In genomic region chr17:24885356-24886133, GRCm38 (mm10) we compare ENCODE assay signal across 7 mouse cellular contexts. TPM values are rescaled to one million over a fixed set of nuclear protein-coding genes. Genes with fewer than 3 reads are reported as not detected.
DNase-seq lines count a peak whose midpoint lies in the region; ATAC-seq lines count a peak whose summit lies in the region.

No protein-coding gene starts in this region.

- WGBS in lung, embryonic 16.5 days, result 22% methylated on average over 22 of the region's 22 CpGs
- 26% methylated on average over 22 of the region's 22 CpGs for WGBS in forebrain, embryonic 11.5 days
- 25% methylated on average over 22 of the region's 22 CpGs for WGBS in limb, embryonic 12.5 days
- 25% methylated on average over 22 of the region's 22 CpGs for WGBS in stomach, embryonic 14.5 days

- peak overlapping the region; percentile 90 for H3K4me2 ChIP-seq in lung, embryonic 16.5 days (ENCODE audit: low read depth, low read length)
- H3K4me2 ChIP-seq in forebrain, embryonic 11.5 days (ENCODE audit: low read depth, low read length, severe bottlenecking), result peak overlapping the region; percentile 88
- peak overlapping the region; percentile 93 for H3K4me2 ChIP-seq in limb, embryonic 12.5 days
- H3K4me2 ChIP-seq in stomach, embryonic 14.5 days (replicated peaks; ENCODE audit: low read depth, low read length), result peak overlapping the region; percentile 93

- peak overlapping the region; percentile 74 for H3K9ac ChIP-seq in lung, embryonic 16.5 days (ENCODE audit: low read length)
- peak overlapping the region; percentile 53 for H3K9ac ChIP-seq in forebrain, embryonic 11.5 days (ENCODE audit: low read length)
- peak overlapping the region; percentile 63 for H3K9ac ChIP-seq in limb, embryonic 12.5 days (replicated peaks)
- peak overlapping the region; percentile 34; the same call in 1 of the 2 replicates for H3K9ac ChIP-seq in stomach, embryonic 14.5 days (replicated peaks; ENCODE audit: low read depth, low read length)

- peaks cover 17% of the 10 kb centered on the region for H3K4me1 ChIP-seq in lung, embryonic 16.5 days (replicated peaks; ENCODE audit: control insufficient read depth, insufficient read depth, low read length)
- peaks cover 11% of the 10 kb centered on the region; the same call in 1 of the 2 replicates for H3K4me1 ChIP-seq in forebrain, embryonic 11.5 days (replicated peaks; ENCODE audit: control insufficient read depth, insufficient read depth, low read length)
- H3K4me1 ChIP-seq in limb, embryonic 12.5 days (replicated peaks), result peaks cover 22% of the 10 kb centered on the region
- peaks cover 16% of the 10 kb centered on the region; the same call in 1 of the 2 replicates for H3K4me1 ChIP-seq in stomach, embryonic 14.5 days (ENCODE audit: control insufficient read depth, insufficient read depth, low read length)

- DNase-seq in lung, postnatal 10 days, result no peak
- no peak for DNase-seq in forebrain, embryonic 11.5 days (ENCODE audit: low spot score)
- DNase-seq in urinary bladder, adult 2 months (ENCODE audit: low spot score), result no peak
- no peak for DNase-seq in left cerebral cortex, adult 18-20 months (ENCODE audit: low spot score in 2 of 2)

- no peak overlapping the region for H3K27ac ChIP-seq in lung, embryonic 16.5 days (ENCODE audit: low read length)
- H3K27ac ChIP-seq in forebrain, embryonic 11.5 days (ENCODE audit: low read depth, low read length), result no peak overlapping the region
- H3K27ac ChIP-seq in limb, embryonic 12.5 days, result no peak overlapping the region
- no peak overlapping the region for H3K27ac ChIP-seq in stomach, embryonic 14.5 days (ENCODE audit: low read length)

- no peak for ATAC-seq in lung, embryonic 16.5 days (ENCODE audit: low read depth)
- ATAC-seq in forebrain, embryonic 11.5 days (replicated peaks; ENCODE audit: low FRiP score), result no peak
- ATAC-seq in limb, embryonic 12.5 days (ENCODE audit: insufficient number of reproducible peaks, insufficient read depth, low FRiP score, low TSS enrichment, low read depth), result no peak
- ATAC-seq in stomach, embryonic 14.5 days (ENCODE audit: insufficient number of reproducible peaks, insufficient read depth, low FRiP score, low read depth), result no peak

- H3K9me3 ChIP-seq in lung, embryonic 16.5 days (ENCODE audit: control insufficient read depth, low read length), result no peaks in the 10 kb centered on the region
- no peaks in the 10 kb centered on the region for H3K9me3 ChIP-seq in forebrain, embryonic 11.5 days (ENCODE audit: control insufficient read depth, low read length)
- H3K9me3 ChIP-seq in limb, embryonic 12.5 days, result no peaks in the 10 kb centered on the region
- H3K9me3 ChIP-seq in stomach, embryonic 14.5 days (ENCODE audit: control insufficient read depth, low read depth, low read length), result no peaks in the 10 kb centered on the region

- no peaks in the 10 kb centered on the region for H3K27me3 ChIP-seq in lung, embryonic 16.5 days (ENCODE audit: control insufficient read depth, insufficient read depth, low read depth, low read length)
- no peaks in the 10 kb centered on the region for H3K27me3 ChIP-seq in forebrain, embryonic 11.5 days (ENCODE audit: control insufficient read depth, insufficient read depth, low read length)
- H3K27me3 ChIP-seq in limb, embryonic 12.5 days, result no peaks in the 10 kb centered on the region
- H3K27me3 ChIP-seq in stomach, embryonic 14.5 days (ENCODE audit: control insufficient read depth, insufficient read depth, low read length), result no peaks in the 10 kb centered on the region

- peaks cover 8% of the 10 kb centered on the region for H3K36me3 ChIP-seq in lung, embryonic 16.5 days (ENCODE audit: control insufficient read depth, insufficient read depth, low read length)
- H3K36me3 ChIP-seq in forebrain, embryonic 11.5 days (ENCODE audit: control insufficient read depth, insufficient read depth, low read length), result peaks cover 1% of the 10 kb centered on the region; the same call in 1 of the 2 replicates
- H3K36me3 ChIP-seq in limb, embryonic 12.5 days, result peaks cover 31% of the 10 kb centered on the region
- peaks cover 19% of the 10 kb centered on the region for H3K36me3 ChIP-seq in stomach, embryonic 14.5 days (ENCODE audit: control insufficient read depth, insufficient read depth, low read length)

- peak overlapping the region; percentile 86 for H3K4me3 ChIP-seq in lung, embryonic 16.5 days (ENCODE audit: low read length)
- peak overlapping the region; percentile 87 for H3K4me3 ChIP-seq in forebrain, embryonic 11.5 days (ENCODE audit: low read depth, low read length)
- H3K4me3 ChIP-seq in limb, embryonic 12.5 days (replicated peaks), result peak overlapping the region; percentile 88
- peak overlapping the region; percentile 89 for H3K4me3 ChIP-seq in stomach, embryonic 14.5 days (ENCODE audit: low read depth, low read length)

RNA-seq across cellular contexts. Expression of gene Nubp2, which starts 0.6 kb away (rescaled TPM):
- polyA plus RNA-seq in lung, embryonic 16.5 days (2015; fragmentation: Nextera tagmentation; extraction: Ambion mirVana), result 48.5 and 55.0 TPM in 2 replicates
- polyA plus RNA-seq in forebrain, embryonic 11.5 days (2014; fragmentation: Nextera tagmentation; extraction: Ambion mirVana), result 71.9 and 82.0 TPM in 2 replicates
- 50.1 and 53.2 TPM in 2 replicates for polyA plus RNA-seq in limb, embryonic 12.5 days (2016; fragmentation: Nextera tagmentation; extraction: Ambion mirVana)
- polyA plus RNA-seq in stomach, embryonic 14.5 days (2014; fragmentation: Nextera tagmentation; extraction: Ambion mirVana), result 48.1 and 49.0 TPM in 2 replicates
- 17.6 and 22.4 TPM in 2 replicates for polyA plus RNA-seq in urinary bladder, adult 2 months (2012; rRNA removed)
- 10 to 100 TPM; 30.4 to 31.0 TPM for total RNA-seq in left cerebral cortex, adult 18-20 months (2021)

RNA-seq across cellular contexts. Expression of gene Spsb3, which starts 0.9 kb away (rescaled TPM):
- 41.1 and 43.3 TPM in 2 replicates for polyA plus RNA-seq in lung, embryonic 16.5 days (2015; fragmentation: Nextera tagmentation; extraction: Ambion mirVana)
- 44.7 and 47.3 TPM in 2 replicates for polyA plus RNA-seq in forebrain, embryonic 11.5 days (2014; fragmentation: Nextera tagmentation; extraction: Ambion mirVana)
- 40.4 and 46.1 TPM in 2 replicates for polyA plus RNA-seq in limb, embryonic 12.5 days (2016; fragmentation: Nextera tagmentation; extraction: Ambion mirVana)
- polyA plus RNA-seq in stomach, embryonic 14.5 days (2014; fragmentation: Nextera tagmentation; extraction: Ambion mirVana), result 32.9 and 36.4 TPM in 2 replicates
- 30.2 and 34.8 TPM in 2 replicates for polyA plus RNA-seq in urinary bladder, adult 2 months (2012; rRNA removed)
- 10 to 100 TPM; 60.3 to 60.7 TPM for total RNA-seq in left cerebral cortex, adult 18-20 months (2021)

RNA-seq across cellular contexts. Expression of gene Eme2, which starts 9.3 kb away (rescaled TPM):
- polyA plus RNA-seq in lung, embryonic 16.5 days (2015; fragmentation: Nextera tagmentation; extraction: Ambion mirVana), result 28.4 and 29.1 TPM in 2 replicates
- 29.1 and 31.2 TPM in 2 replicates for polyA plus RNA-seq in forebrain, embryonic 11.5 days (2014; fragmentation: Nextera tagmentation; extraction: Ambion mirVana)
- polyA plus RNA-seq in limb, embryonic 12.5 days (2016; fragmentation: Nextera tagmentation; extraction: Ambion mirVana), result 32.8 and 47.1 TPM in 2 replicates
- polyA plus RNA-seq in stomach, embryonic 14.5 days (2014; fragmentation: Nextera tagmentation; extraction: Ambion mirVana), result 18.9 and 27.8 TPM in 2 replicates
- polyA plus RNA-seq in urinary bladder, adult 2 months (2012; rRNA removed), result 34.7 and 40.0 TPM in 2 replicates
- 10 to 100 TPM; 47.5 to 51.1 TPM for total RNA-seq in left cerebral cortex, adult 18-20 months (2021)

RNA-seq across cellular contexts. Expression of gene Mrps34, which starts 9.4 kb away (rescaled TPM):
- polyA plus RNA-seq in lung, embryonic 16.5 days (2015; fragmentation: Nextera tagmentation; extraction: Ambion mirVana), result 82.8 and 89.0 TPM in 2 replicates
- 76.9 and 81.8 TPM in 2 replicates for polyA plus RNA-seq in forebrain, embryonic 11.5 days (2014; fragmentation: Nextera tagmentation; extraction: Ambion mirVana)
- 89.5 and 94.8 TPM in 2 replicates for polyA plus RNA-seq in limb, embryonic 12.5 days (2016; fragmentation: Nextera tagmentation; extraction: Ambion mirVana)
- polyA plus RNA-seq in stomach, embryonic 14.5 days (2014; fragmentation: Nextera tagmentation; extraction: Ambion mirVana), result 84.7 and 85.6 TPM in 2 replicates
- polyA plus RNA-seq in urinary bladder, adult 2 months (2012; rRNA removed), result 75.8 and 85.5 TPM in 2 replicates
- total RNA-seq in left cerebral cortex, adult 18-20 months (2021), result 10 to 100 TPM; 69.0 to 72.9 TPM

RNA-seq across cellular contexts. Expression of gene Nme3, which starts 10.8 kb away (rescaled TPM):
- polyA plus RNA-seq in lung, embryonic 16.5 days (2015; fragmentation: Nextera tagmentation; extraction: Ambion mirVana), result 74.7 and 74.9 TPM in 2 replicates
- polyA plus RNA-seq in forebrain, embryonic 11.5 days (2014; fragmentation: Nextera tagmentation; extraction: Ambion mirVana), result 47.8 and 60.8 TPM in 2 replicates
- 46.2 and 46.5 TPM in 2 replicates for polyA plus RNA-seq in limb, embryonic 12.5 days (2016; fragmentation: Nextera tagmentation; extraction: Ambion mirVana)
- 72.7 and 76.7 TPM in 2 replicates for polyA plus RNA-seq in stomach, embryonic 14.5 days (2014; fragmentation: Nextera tagmentation; extraction: Ambion mirVana)
- 64.2 and 64.4 TPM in 2 replicates for polyA plus RNA-seq in urinary bladder, adult 2 months (2012; rRNA removed)
- 10 to 100 TPM; 51.8 to 54.1 TPM for total RNA-seq in left cerebral cortex, adult 18-20 months (2021)
